Mouse (Mus musculus) kidney, postnatal 0 days (tissue): Measurements from ENCODE around the gene Zfp947. TPM values are rescaled to one million over a fixed set of nuclear protein-coding genes. Genes with fewer than 3 reads are reported as not detected.
"Not testable (repeated sequence)": the region's sequence is repeated elsewhere in the genome, so short reads cannot be mapped to it uniquely, and the experiment has no call there.

Source experiments
- ATAC-seq: fragments of 200-750 bp; cut with Nextera tagmentation; replicated peaks from 2 replicates; pipeline ENCODE4 v1.8.0; 2017; ENCODE audit warnings: low read depth, moderate number of reproducible peaks, moderate TSS enrichment, moderate library complexity; ENCODE audit not compliant: low FRiP score
- DNase-seq: peaks from one replicate; pipeline ENCODE4 v3.0.0-alpha.2; 2016; ENCODE audit warnings: low spot score
- H3K27ac ChIP-seq: fragments of 300-500 bp; sonication (generic); 2 replicates; pipeline ENCODE4 v1.5.1; 2014; ENCODE audit warnings: mild to moderate bottlenecking
- H3K27me3 ChIP-seq: fragments of 300-500 bp; sonication (generic); 2 replicates; pipeline ENCODE4 v1.6.1; 2014; ENCODE audit warnings: low read length, mixed read lengths; ENCODE audit not compliant: insufficient read depth
- H3K36me3 ChIP-seq: fragments of 300-500 bp; sonication (generic); 2 replicates; pipeline ENCODE4 v1.6.1; 2014; ENCODE audit warnings: low read length, mixed read lengths; ENCODE audit not compliant: insufficient read depth
- H3K4me1 ChIP-seq: fragments of 300-500 bp; sonication (generic); replicated peaks from 2 replicates; pipeline ENCODE4 v1.6.1; 2014; ENCODE audit warnings: antibody characterized with exemption, low read length, mixed read lengths; ENCODE audit not compliant: insufficient read depth
- H3K4me2 ChIP-seq: fragments of 300-500 bp; sonication (generic); 2 replicates; pipeline ENCODE4 v1.6.1; 2014; ENCODE audit warnings: mild to moderate bottlenecking, low read length, moderate library complexity, mixed read lengths
- H3K4me3 ChIP-seq: fragments of 300-500 bp; sonication (generic); replicated peaks from 2 replicates; pipeline ENCODE4 v1.5.1; 2014; ENCODE audit warnings: low read depth, low read length
- H3K9ac ChIP-seq: fragments of 300-500 bp; sonication (generic); 2 replicates; pipeline ENCODE4 v1.6.1; 2014; ENCODE audit warnings: low read depth, low read length
- H3K9me3 ChIP-seq: fragments of 300-500 bp; sonication (generic); replicated peaks from 2 replicates; pipeline ENCODE4 v1.6.1; 2016; ENCODE audit warnings: low read length, inconsistent platforms, mixed read lengths
- CTCF ChIP-seq: IDR thresholded peaks from 2 replicates; pipeline ENCODE4 v1.5.1; 2016; ENCODE audit warnings: antibody characterized with exemption, low read depth, mild to moderate bottlenecking, moderate library complexity
- WGBS: fragments of 180-500 bp; shearing (Covaris S2); extraction: QIAGEN DNeasy Blood & Tissue Kit; methylation state at CpG from one replicate; pipeline ENCODE4 v1.1.7; 2014; 5-methylcytosine and 5-hydroxymethylcytosine counted together
- polyA plus RNA-seq: library from polyadenylated mRNA; unstranded; fragments of >200 nt; fragmentation: Nextera tagmentation; extraction: Ambion mirVana; gene quantifications from 2 replicates; pipeline ENCODE4 v1.2.1, GENCODE M21; 2015

Gene Zfp947
- polyA plus RNA-seq, result 3.4 and 3.5 TPM in 2 replicates

DNA sequence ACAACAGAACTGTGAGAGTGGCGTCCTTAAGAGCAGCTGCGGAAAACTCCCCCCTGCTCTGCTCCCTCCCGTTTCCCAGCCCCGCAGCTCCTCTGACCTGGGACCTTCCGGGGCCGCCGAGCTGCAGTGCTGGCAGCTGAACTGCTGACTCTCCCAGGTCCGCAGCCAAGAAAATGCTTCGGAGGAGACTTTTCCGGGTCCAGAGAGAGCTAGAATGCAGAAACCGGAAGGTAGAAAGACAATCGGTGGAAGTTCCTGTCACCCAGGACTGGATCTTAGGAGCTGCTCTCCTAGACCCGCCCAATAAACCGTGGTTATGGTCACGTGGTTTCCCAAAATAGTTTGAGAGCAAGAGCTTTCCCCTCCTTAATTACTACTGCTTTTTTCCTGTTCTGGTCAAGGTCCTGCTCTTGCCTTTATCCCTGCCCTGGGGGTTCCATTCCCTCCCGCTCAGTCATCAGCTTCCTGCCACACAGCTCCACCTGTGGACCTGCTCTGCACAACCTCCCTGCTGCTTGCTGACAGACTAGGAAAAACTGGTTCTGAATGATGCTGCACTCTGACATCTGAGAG, at the start of gene Zfp947:
Gene Zfp947, minus strand, starts transcription at position 469 of the 573 bp plus-strand sequence.
- DNase-seq (peak; percentile 71), ATAC-seq (peak; percentile 93)
- peak within 1 kb of the TSS; percentile 87 for H3K27ac ChIP-seq
- peak; percentile 35; the same call in 1 of the 2 replicates for TF ChIP-seq CTCF
- under 1% methylated on average over 16 of the region's 16 CpGs for WGBS
- H3K4me1 ChIP-seq, H3K9me3 ChIP-seq, H3K36me3 ChIP-seq, H3K27me3 ChIP-seq: not testable (repeated sequence)
- peak within 1 kb of the TSS; percentile 57; the same call in 1 of the 2 replicates for H3K9ac ChIP-seq
- peak within 1 kb of the TSS; percentile 51 for H3K4me3 ChIP-seq
- H3K4me2 ChIP-seq, result peak within 1 kb of the TSS; percentile 59

DNA sequence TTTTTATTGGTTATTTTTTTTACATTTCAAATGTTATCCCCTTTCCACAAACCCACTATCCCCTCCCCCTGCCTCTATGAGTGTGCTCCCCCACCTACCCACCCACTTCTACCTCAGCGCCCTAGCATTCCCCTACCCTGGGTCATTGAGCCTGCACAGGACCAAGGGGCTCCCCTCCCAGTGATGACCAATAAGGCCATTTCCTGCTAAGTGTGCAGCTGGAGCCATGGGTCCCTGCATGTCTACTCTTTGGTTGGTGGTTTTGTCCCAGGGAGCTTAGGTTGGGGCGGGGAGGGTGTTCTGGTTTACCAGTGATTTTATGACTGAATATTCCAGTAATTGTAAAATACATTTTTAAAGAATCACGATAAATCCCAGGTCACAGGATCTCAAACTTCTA, 686 bp downstream of the Zfp947 start:
- H3K36me3 ChIP-seq, H3K27me3 ChIP-seq, H3K4me1 ChIP-seq, DNase-seq, H3K9me3 ChIP-seq: not testable (repeated sequence)
- Histone ChIP-seq H3K27ac (peak overlapping the region; percentile 87), H3K4me3 (peak overlapping the region; percentile 51), H3K9ac (peak overlapping the region; percentile 57; the same call in 1 of the 2 replicates), H3K4me2 (peak overlapping the region; percentile 59)
- peak; percentile 77 for ATAC-seq
- 4% methylated on average over 3 of the region's 3 CpGs for WGBS

- DNase-seq, H3K4me2 ChIP-seq, H3K27me3 ChIP-seq, H3K9ac ChIP-seq, H3K36me3 ChIP-seq, H3K4me3 ChIP-seq, H3K4me1 ChIP-seq, H3K9me3 ChIP-seq, ATAC-seq, H3K27ac ChIP-seq: not testable (repeated sequence)
- 71% methylated on average over 2 of the region's 4 CpGs for whole genome bisulfite sequencing
These were observed 12.0 kb downstream of the Zfp947 start for GRCm38 (mm10) chr17:22153951-22154350.

DNA sequence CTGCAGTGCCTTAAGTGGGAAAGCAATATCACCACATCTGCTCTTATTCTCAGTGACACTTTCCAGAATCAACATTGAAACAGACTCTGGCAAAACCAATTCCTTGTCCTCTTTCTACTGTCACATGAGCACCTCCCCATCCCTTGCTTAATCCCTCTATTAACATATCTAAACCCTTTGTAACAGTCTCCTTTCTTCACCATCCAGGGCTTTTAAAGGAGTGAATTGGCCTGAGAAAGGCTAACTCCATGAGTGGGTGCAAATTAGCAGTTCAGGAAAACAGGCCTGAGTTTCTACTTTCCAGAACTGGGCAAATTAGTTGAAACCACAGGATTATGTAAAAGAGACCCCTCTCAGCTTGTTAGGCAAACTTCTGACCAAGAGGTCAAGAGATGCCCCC, 47.2 kb downstream of the Zfp947 start:
- no peaks in the 10 kb centered on the region for H3K9me3 ChIP-seq
- ATAC-seq (no peak), DNase-seq (no peak)
- H3K4me3 ChIP-seq, result no peak overlapping the region
- H3K9ac ChIP-seq, result no peak overlapping the region
- H3K36me3 ChIP-seq, result no peaks in the 10 kb centered on the region
- no peaks in the 10 kb centered on the region for H3K27me3 ChIP-seq
- H3K4me2 ChIP-seq, result no peak overlapping the region
- H3K4me1 ChIP-seq, result no peaks in the 10 kb centered on the region
- H3K27ac ChIP-seq, result no peak overlapping the region
- TF ChIP-seq CTCF, result no peak

Other genes with a start within 250 kb of the Zfp947 start
- 16.7 and 17.4 TPM in 2 replicates for gene Zfp942, start 203.7 kb downstream of the Zfp947 start, polyA plus RNA-seq
- gene Zfp943, start 203.6 kb downstream of the Zfp947 start, polyA plus RNA-seq, result 16.1 and 16.4 TPM in 2 replicates
- gene Zfp994, start 59.4 kb upstream of the Zfp947 start, polyA plus RNA-seq, result 3.7 TPM in 2 replicates
- gene CT030661.1, start 148.6 kb upstream of the Zfp947 start, polyA plus RNA-seq, result 12.2 and 13.5 TPM in 2 replicates
- 12.4 and 13.0 TPM in 2 replicates for gene Zfp944, start 195.2 kb upstream of the Zfp947 start, polyA plus RNA-seq
- gene Zfp758, start 195.3 kb upstream of the Zfp947 start, polyA plus RNA-seq, result 7.7 and 9.1 TPM in 2 replicates